Mouse (Mus musculus): ENCODE measurements around the gene Fam126a.

Fam126a gene

GRCm38 (mm10) chr5:24030579-24030969 is at the start of gene Fam126a:
Gene Fam126a, minus strand, starts transcription at chr5:24030690.
- peak; percentile 98 for DNase-seq (ENCODE audit: low read depth, low spot score)

DNA sequence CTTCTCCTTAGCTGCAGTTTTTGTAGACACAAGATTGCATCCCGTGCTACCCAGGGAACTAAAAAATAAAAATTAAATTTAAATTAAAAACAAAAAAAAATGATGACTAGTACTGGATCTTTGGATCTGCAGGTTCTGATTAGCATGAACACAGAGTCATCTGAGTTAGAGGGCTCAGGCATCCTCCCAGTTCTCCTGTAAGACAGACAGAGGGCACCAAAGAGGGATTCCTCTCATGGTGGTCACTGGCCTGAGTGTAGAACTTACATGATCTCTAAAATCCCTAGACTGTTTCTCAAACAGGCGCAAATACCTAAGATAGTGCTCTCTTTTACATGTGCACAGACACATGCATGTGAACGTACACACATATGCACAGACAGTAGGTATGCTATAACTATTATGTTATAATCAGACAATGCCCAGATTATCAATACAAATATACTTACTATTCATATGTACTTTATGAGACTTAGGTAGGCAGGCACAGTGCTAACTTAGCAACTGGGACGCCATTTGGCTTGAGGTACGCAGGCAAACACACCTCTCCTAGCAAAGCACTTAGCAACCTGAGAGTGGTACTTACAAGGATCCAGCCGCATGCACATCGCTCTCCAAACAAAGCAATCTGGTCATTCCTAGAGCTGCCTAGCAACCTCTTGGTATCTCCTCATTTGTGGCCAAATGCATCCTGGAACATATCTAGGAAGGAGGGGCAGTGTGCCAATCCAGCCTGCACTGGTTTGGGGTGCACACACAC is 48.1 kb upstream of the Fam126a start:
- DNase-seq (ENCODE audit: low read depth, low spot score), result peak; percentile 39

GRCm38 (mm10) chr5:24077739-24078306 is 47.3 kb upstream of the Fam126a start:
- DNase-seq (ENCODE audit: low read depth, low spot score), result no peak

DNA sequence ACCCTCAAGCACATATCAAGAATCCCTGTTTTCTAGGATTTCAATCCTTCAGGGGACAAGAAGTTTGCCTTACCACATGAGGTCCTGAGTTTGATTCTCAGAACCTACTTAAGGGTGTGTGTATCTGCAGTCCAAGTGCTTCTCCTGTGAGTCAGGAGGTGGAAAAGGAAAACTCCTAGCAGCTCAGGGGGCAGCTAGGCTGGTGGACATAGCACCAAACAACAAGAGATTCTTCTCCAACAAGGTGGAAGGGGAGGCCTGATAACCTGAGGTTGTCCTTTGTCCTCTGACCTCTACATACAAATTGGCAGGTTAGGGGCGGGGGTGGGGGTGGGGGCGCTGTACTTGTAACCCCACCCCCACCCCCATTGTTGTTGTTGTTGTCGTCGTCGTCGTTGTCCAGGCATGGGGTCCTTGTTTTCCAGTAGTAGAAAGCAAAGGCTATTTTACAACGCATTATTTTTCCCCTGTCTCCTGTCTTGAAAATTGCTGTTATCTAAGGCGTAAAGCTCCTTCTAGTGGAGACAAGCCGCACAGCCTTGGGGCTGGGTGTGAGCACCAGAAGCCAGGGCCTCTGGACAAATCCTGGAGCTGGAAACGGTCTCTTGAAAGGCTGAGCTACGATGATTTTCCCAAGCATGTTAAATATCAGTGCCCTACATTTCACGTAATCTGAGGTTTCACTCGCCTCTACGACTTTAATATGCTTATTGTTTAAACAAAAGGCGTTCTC is 46.7 kb upstream of the Fam126a start:
- DNase-seq (ENCODE audit: low read depth, low spot score), result peak; percentile 70

- DNase-seq (ENCODE audit: low read depth, low spot score), result no peak
Observed at GRCm38 (mm10) chr5:24072031-24072430, 41.5 kb upstream of the Fam126a start.

DNA sequence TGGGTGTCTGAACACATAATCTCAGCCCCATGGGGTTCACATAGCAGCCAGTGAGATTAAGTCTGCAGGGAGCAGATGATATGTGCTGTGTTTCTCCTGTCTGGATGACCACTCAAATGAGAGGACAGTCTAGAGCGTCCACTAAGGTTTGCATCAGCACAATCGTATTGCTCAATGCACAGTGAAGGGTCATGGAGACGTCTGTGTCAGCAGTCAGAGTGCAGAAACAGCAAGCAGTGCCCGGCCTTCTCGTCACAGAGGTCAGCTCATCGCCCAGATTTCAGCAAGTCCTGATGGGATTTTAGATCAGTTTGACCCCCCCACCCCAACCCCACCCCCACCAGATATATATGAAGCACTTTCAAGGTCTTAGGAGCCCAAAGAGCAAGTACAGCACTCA is 38.5 kb upstream of the Fam126a start:
- no peak for DNase-seq (ENCODE audit: low read depth, low spot score)

DNA sequence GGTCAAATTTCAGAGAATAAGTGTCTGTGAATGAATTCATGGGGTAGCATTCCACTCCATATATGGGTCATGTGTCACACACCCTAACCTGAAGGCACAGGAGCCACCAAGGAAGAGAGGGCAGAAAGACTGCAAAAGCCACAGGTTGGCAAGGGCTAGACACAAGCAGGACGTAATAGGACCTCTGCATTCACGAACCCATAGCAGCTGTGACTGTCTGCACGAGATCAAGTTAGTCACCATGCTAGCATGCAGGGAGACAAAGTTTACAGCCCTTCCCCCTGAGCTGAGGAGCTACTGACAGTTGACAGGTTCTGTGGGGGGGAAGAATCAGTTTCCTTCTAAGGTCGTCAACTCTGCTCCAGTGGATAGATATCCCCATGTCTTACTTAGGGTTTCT is 33.1 kb upstream of the Fam126a start:
- DNase-seq (ENCODE audit: low read depth, low spot score), result no peak

DNA sequence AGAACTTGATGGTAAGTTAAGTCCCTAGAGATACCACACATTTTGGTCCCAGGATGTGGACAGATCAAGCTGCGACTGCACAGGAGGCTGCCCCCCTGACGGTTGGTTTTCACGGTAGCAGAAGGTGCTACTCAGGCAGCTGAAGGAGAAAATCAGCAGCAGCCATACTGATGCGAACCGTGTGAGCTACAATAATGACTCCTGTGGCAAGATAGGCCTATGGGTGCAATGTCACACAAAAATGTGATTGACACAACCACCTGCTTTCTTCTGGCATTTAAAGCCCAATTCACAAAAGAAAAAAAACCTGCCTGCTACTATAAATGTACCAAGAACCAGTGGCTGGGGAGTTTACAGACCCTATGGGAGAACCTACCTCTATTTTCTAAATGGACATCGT is 32.5 kb upstream of the Fam126a start:
- no peak for DNase-seq (ENCODE audit: low read depth, low spot score)

DNA sequence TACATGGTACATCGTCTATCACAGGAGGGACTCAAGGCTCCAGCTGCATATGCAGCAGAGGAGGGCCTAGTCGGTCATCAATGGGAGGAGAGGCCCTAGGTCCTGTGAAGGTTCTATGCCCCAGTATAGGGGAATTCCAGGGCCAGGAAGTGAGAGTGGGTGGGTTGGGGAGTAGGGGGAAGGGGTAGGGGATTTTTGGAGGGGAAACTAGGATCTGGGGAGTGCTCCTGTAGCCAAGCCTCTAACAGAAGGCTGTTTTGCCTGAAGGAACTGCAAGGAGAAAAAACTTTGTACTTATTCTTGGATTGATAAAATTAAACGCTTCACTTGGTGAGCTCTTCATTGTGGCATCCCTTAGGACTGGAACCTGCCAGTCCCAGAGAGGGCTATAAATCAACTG is 30.5 kb upstream of the Fam126a start:
- no peak for DNase-seq (ENCODE audit: low read depth, low spot score)

DNA sequence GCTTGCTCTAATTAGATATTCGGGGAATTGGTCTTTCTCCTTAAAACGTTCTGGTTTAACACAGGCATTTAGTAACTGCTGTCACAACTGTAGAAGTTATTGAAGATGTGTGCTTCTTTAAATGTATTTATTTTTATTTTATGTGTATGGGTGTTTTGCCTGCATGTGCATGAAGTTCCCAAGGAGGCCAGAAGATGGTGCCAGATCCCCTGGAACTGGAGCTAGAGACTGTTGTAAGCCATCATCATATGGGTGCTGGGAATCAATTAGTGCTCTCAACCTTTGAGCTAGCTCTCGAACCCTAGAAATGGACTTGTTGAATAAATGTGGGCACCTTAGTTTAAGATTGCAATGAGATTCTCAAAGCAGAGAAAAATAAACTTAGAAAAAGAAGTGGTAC is 27.1 kb upstream of the Fam126a start:
- DNase-seq (ENCODE audit: low read depth, low spot score), result peak; percentile 59

DNA sequence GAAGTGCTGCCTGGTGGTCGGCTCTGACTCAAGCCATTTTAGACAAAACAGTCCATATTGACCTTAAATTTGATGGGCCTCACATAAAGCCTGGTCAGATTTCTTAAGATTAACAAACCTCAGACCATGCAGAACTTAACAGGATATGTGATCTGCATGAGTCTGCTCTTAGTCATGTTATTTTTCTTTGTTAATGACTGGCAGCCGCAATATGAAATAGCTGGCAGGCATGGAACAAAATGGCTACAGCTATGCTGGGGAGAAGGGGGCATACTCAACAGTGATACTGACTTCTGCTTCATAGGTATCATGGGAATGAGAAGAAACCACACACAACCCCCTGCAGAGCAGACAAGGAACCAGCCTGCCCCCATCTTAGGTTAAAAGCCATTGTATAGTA is 26.4 kb upstream of the Fam126a start:
- DNase-seq (ENCODE audit: low read depth, low spot score), result no peak

- no peak for DNase-seq (ENCODE audit: low read depth, low spot score)
Observed at GRCm38 (mm10) chr5:24054382-24054781, 23.9 kb upstream of the Fam126a start.

DNA sequence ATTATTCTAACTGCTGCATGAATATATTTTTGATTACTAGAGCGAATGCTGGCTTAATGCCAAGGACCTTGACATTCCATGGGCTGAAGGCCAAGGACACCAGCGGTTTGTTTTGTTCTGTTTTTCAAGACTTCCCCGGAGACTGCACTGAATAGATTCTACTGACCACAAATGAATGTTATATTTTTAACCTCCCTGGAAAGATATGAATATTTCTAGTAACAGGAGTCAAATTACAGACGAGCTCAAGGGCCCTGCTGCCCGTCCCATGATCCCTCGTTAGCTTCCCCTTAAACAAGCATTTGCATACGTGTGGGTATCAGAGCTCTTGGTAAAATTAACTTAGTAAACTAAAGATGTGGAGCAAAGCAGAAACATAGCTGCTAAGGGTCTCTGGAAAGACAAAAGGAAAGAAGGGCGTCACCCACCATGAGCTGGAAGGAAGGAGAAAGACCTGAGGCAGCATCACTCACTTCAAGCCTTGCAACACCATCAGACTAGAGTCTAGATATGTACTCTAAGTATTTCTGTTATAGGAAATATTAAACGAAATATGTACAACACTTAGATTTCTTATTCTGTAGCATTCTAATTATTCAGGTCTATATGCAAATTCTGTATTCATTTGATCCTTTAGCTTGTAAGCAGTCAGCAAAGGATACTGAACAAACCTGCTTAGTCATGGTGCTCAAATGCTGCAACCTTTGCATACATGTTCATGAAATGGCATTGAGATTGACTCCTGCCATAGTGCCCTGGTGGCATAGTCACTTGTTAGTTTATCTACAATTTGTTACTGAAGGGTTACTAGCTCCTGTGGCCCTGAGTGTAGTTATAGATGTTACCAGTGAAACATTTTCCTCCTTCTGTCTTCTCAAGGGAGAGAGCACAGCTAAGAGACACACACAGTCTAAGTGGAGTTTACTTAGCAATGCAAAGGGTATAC is 23.0 kb upstream of the Fam126a start:
- no peak for DNase-seq (ENCODE audit: low read depth, low spot score)

DNA sequence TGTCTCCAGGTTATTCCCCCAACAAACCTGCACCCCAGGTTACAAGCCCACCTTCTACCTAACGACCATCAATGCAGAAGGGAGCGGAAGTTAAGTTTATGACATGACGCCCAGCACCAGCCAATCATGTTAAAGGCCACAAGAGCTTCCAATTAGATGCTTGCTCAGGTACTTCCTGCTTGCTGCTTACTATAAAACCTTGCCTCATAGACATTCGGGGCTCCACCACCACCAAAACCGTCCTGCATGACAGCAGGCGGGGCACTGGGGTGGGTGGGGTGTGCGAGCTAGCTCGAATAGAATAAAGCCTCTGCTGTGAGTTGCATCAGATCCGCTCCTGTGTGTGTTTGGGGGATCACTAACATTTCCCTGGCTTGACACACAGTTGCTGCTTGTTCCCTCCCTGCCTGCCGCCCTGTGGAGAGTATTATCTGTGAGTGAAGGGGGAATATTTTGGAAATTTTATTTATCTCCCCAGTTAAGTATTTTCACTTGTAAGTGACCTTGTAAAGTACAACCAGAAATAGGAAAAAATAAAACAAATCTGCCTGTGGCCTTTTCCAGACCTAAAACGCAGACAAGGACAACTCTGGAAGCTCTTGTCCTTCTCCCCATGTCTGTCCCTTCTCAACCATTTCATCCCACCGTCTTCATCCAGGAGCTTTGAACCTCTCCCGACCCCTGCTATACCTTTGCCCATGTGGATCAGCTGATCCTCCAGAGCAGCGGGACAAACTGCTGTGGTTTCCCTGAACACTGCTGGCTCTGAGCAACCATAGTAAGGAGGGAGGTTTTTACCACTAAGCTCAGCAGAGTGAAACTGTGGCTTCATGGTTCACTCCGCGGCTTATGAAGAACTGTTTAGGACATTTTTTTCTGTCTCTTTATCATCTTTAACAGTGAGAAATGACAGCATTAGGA is 21.5 kb upstream of the Fam126a start:
- DNase-seq (ENCODE audit: low read depth, low spot score), result no peak

GRCm38 (mm10) chr5:24047821-24048220 is 17.3 kb upstream of the Fam126a start:
- DNase-seq (ENCODE audit: low read depth, low spot score), result peak; percentile 5

GRCm38 (mm10) chr5:24047001-24047400 is 16.5 kb upstream of the Fam126a start:
- DNase-seq (ENCODE audit: low read depth, low spot score), result no peak

DNA sequence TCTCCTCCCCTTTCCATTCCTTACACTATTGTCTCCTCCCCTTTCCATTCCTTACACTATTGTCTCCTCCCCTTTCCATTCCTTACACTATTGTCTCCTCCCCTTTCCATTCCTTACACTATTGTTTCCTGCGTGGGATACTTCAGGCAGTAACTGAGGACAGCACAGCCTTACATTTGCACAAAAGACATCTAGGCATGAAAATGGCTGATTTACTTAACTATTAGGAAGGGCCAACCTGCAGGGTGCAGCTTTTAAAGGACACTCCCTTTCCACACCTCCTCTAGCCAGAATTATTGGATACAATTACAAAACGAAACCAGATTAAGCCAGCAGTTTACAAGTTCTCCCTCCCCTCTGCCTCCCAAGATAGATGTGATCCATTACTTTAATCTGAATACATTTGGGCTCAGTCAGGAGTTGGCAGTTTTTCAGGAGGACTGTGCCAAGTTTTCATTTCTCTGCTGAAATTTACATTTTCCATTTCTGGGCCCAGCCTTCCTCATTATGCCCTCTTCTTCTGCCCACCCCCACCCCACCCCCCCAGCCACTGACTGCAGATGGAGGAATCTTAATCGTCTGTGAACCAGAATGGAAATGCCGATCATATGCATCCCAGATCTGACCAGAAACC is 15.6 kb upstream of the Fam126a start:
- no peak for DNase-seq (ENCODE audit: low read depth, low spot score)

DNA sequence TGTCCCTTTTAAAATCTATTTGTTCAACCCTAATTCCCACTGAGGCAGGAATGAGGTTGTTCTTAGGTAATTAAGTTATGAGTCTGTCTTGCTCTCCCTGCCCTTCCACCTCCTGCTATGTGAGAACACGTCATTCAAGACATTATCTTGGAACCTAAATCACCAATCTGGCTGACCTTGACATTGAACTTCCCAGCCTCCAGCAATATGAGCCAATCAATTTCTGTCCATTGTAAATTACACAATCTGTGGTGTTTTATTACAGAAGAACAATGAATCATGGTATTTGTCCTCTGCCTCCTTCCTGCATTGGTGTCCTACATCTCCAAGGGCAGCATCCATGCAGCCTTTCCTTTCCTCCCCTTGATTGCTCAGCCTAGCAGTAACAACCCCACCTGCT is 13.9 kb upstream of the Fam126a start:
- no peak for DNase-seq (ENCODE audit: low read depth, low spot score)

- no peak for DNase-seq (ENCODE audit: low read depth, low spot score)
Observed at GRCm38 (mm10) chr5:24043367-24043766, 12.9 kb upstream of the Fam126a start.

DNA sequence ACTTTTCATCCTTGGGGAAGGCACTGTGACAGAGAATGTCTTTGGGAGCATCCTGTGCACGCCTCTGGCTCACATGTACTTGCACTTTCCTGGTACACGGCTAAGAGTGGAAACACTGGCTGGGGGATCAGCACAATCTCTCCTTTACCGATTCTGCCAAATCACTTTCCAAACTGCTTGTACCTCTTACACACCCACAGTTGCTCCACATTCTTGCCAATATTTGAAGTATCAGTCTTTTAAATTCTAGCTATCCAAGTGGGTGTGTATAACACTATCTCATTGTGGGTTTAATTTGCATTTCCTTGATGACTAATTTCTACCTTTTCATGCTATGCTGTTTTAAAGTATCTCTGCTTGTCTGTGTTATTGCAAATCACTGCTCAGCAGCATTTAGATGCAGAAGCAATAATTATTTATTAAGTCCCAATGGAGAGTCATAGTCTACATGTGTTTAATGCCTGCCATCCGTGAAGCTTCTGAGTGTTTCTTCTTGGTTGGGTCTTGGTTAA is 10.9 kb upstream of the Fam126a start:
- no peak for DNase-seq (ENCODE audit: low read depth, low spot score)
